Mouse (Mus musculus): Measurements from ENCODE around the gene Ctr9. TPM values are rescaled to one million over a fixed set of nuclear protein-coding genes. Genes with fewer than 3 reads are reported as not detected.

Gene Ctr9
- polyA plus RNA-seq, 2 experiments, result 12.7 to 20.2 TPM

DNA sequence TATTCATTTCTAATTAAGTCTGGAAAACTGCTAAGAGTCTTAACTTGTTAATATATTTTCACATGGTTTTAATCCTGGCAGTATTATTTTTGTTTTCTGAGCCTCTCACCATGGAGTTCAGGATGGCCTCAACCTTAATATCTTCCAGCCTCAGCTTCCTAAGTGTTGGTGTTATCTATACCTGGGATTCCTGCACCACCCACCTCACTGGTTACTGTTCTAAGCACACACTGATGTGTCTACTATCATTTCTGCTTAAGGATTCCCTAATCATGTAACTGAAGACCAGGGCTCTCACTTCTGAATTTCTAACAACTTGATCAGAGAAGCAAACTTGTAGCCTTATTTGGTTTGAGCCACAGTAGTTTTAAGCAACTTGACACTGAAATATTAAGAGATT is 56.4 kb downstream of the Ctr9 start:
- H3K9ac ChIP-seq (replicated peaks), result no peak overlapping the region
- no peak overlapping the region for H3K4me3 ChIP-seq (ENCODE audit: insufficient read depth in 1 of 2, low read depth in 2 of 2, low read length in 2 of 2)
- TF ChIP-seq CTCF (IDR thresholded peaks at IDR 0.05; ENCODE audit: low read depth), result no peak
- peak; percentile 67 for TF ChIP-seq EP300 (IDR thresholded peaks at IDR 0.05; ENCODE audit: low read depth)
- ATAC-seq (ENCODE audit: insufficient read depth) (no peak), DNase-seq (ENCODE audit: low read depth in 3 of 3, low spot score in 3 of 3) (peak; percentile 50 to 64 (median 55))
- H3K4me2 ChIP-seq (ENCODE audit: low read depth), result peak overlapping the region; percentile 47
- H3K4me1 ChIP-seq (replicated peaks; ENCODE audit: control insufficient read depth in 2 of 2, insufficient read depth in 2 of 2, low read length in 1 of 2), result peaks cover 14 to 23% of the 10 kb centered on the region in 2 experiments
- peaks cover 17% of the 10 kb centered on the region for H3K36me3 ChIP-seq (replicated peaks; ENCODE audit: control insufficient read depth, insufficient read depth, low read depth)
- H3K9me3 ChIP-seq (ENCODE audit: control insufficient read depth, low read length), result no peaks in the 10 kb centered on the region
- peak overlapping the region; percentile 22 for H3K27ac ChIP-seq
- H3K27me3 ChIP-seq (ENCODE audit: control insufficient read depth, insufficient read depth, low read length), result no peaks in the 10 kb centered on the region

DNA sequence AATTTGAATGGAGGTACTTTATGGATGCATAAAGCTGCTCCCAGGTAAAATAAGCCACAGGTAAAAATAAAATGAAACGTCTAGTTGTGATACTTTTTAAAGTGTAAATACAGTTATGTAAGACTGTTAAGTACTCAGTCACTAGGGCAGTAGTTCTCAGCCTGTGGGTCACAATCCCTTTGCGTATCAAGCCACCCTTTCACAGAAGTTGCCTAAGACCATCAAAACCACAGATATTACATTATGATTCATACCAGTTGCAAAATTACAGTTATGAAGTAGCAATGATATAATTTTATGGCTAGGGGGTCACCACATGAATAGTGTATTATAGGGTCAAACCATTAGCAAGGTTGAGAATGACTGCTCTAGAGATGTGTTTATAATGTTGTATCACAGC is 66.4 kb downstream of the Ctr9 start:
- DNase-seq (ENCODE audit: low read depth in 3 of 3, low spot score in 3 of 3) (no peak), ATAC-seq (ENCODE audit: insufficient read depth) (no peak)
- Histone ChIP-seq H3K36me3 (replicated peaks; ENCODE audit: control insufficient read depth, insufficient read depth, low read depth) (no peaks in the 10 kb centered on the region), H3K4me3 (ENCODE audit: insufficient read depth in 1 of 2, low read depth in 2 of 2, low read length in 2 of 2) (no peak overlapping the region), H3K9ac (replicated peaks) (no peak overlapping the region), H3K27ac (no peak overlapping the region), H3K4me2 (ENCODE audit: low read depth) (no peak overlapping the region), H3K9me3 (ENCODE audit: control insufficient read depth, low read length) (no peaks in the 10 kb centered on the region), H3K4me1 (replicated peaks; ENCODE audit: control insufficient read depth in 2 of 2, insufficient read depth in 2 of 2, low read length in 1 of 2) (no peaks in the 10 kb centered on the region; a peak in 1 of 4 replicates), H3K27me3 (ENCODE audit: control insufficient read depth, insufficient read depth, low read length) (no peaks in the 10 kb centered on the region)
- WGBS (ENCODE audit: insufficient replicate concordance), result 68% methylated on average over 2 of the region's 2 CpGs
- no peak for TF ChIP-seq CTCF (IDR thresholded peaks at IDR 0.05; ENCODE audit: low read depth)
- no peak for TF ChIP-seq EP300 (IDR thresholded peaks at IDR 0.05; ENCODE audit: low read depth)

DNA sequence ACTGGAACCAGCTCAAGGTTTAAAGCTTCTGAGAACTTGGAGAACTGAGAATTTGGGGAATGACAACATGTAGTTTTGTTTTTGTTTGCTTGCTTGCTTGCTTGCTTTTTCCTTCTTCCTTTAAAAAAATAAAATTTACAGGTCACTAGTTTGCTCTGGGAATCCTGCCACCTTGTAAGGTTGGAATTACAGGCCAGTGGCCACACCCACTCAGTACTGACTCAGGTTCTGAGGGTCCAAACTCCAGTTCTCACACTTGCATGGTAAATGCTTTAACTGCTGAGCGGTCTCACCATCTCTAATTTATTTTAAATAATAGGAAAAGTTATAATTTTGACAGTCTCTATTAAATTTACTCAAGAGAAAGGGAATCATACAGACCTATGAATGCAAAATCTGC is 69.4 kb downstream of the Ctr9 start:
- Histone ChIP-seq H3K4me3 (ENCODE audit: insufficient read depth in 1 of 2, low read depth in 2 of 2, low read length in 2 of 2) (no peak overlapping the region), H3K9ac (replicated peaks) (no peak overlapping the region), H3K4me2 (ENCODE audit: low read depth) (no peak overlapping the region), H3K9me3 (ENCODE audit: control insufficient read depth, low read length) (no peaks in the 10 kb centered on the region), H3K27me3 (ENCODE audit: control insufficient read depth, insufficient read depth, low read length) (no peaks in the 10 kb centered on the region), H3K27ac (no peak overlapping the region), H3K4me1 (replicated peaks; ENCODE audit: control insufficient read depth in 2 of 2, insufficient read depth in 2 of 2, low read length in 1 of 2) (no peaks in the 10 kb centered on the region), H3K36me3 (replicated peaks; ENCODE audit: control insufficient read depth, insufficient read depth, low read depth) (no peaks in the 10 kb centered on the region)
- ATAC-seq (ENCODE audit: insufficient read depth), result no peak
- no peak for TF ChIP-seq EP300 (IDR thresholded peaks at IDR 0.05; ENCODE audit: low read depth)
- no peak for TF ChIP-seq CTCF (IDR thresholded peaks at IDR 0.05; ENCODE audit: low read depth)
- WGBS (ENCODE audit: insufficient replicate concordance), result 65% methylated on average over 1 of the region's 1 CpGs
- no peak for DNase-seq (ENCODE audit: low read depth in 3 of 3, low spot score in 3 of 3)

Other genes with a start within 250 kb of the Ctr9 start
- gene Rnf141, start 184.5 kb upstream of the Ctr9 start, polyA plus RNA-seq (2012; rRNA removed), result 11.8 and 17.4 TPM in 2 replicates
- gene Rnf141, start 184.5 kb upstream of the Ctr9 start, polyA plus RNA-seq (2014; fragmentation: Nextera tagmentation; extraction: Ambion mirVana), result 25.4 and 25.9 TPM in 2 replicates
- 18.3 and 24.6 TPM in 2 replicates for gene Lyve1, start 165.7 kb upstream of the Ctr9 start, polyA plus RNA-seq (2012; rRNA removed)
- 22.2 and 22.7 TPM in 2 replicates for gene Lyve1, start 165.7 kb upstream of the Ctr9 start, polyA plus RNA-seq (2014; fragmentation: Nextera tagmentation; extraction: Ambion mirVana)
- 3.7 TPM in 2 replicates for gene Mrvi1, start 46.5 kb upstream of the Ctr9 start, polyA plus RNA-seq (2012; rRNA removed)
- 4.7 and 5.5 TPM in 2 replicates for gene Mrvi1, start 46.5 kb upstream of the Ctr9 start, polyA plus RNA-seq (2014; fragmentation: Nextera tagmentation; extraction: Ambion mirVana)
- 63.6 and 135 TPM in 2 replicates for gene Eif4g2, start 54.1 kb downstream of the Ctr9 start, polyA plus RNA-seq (2012; rRNA removed)
- 464 and 494 TPM in 2 replicates for gene Eif4g2, start 54.1 kb downstream of the Ctr9 start, polyA plus RNA-seq (2014; fragmentation: Nextera tagmentation; extraction: Ambion mirVana)

Measured in liver, embryonic 14.5 days (tissue).